Mouse (Mus musculus) neural tube, embryonic 13.5 days (tissue): ENCODE data around the gene Ttc12. TPM values are rescaled to one million over a fixed set of nuclear protein-coding genes. Genes with fewer than 3 reads are reported as not detected.

Source experiments
- ATAC-seq: fragments of 200-750 bp; cut with Nextera tagmentation; 2 replicates; pipeline ENCODE4 v1.8.0; 2017; ENCODE audit warnings: low read depth, mild to moderate bottlenecking, moderate TSS enrichment, moderate library complexity
- H3K27ac ChIP-seq: fragments of 300-500 bp; sonication (generic); replicated peaks from 2 replicates; pipeline ENCODE4 v1.5.1; 2015; ENCODE audit warnings: moderate library complexity, mild to moderate bottlenecking, inconsistent platforms
- H3K27me3 ChIP-seq: fragments of 300-500 bp; sonication (generic); 2 replicates; pipeline ENCODE4 v1.6.1; 2015; ENCODE audit warnings: mild to moderate bottlenecking, inconsistent platforms
- H3K36me3 ChIP-seq: fragments of 300-500 bp; sonication (generic); 2 replicates; pipeline ENCODE4 v1.6.1; 2015; ENCODE audit warnings: mild to moderate bottlenecking, inconsistent platforms
- H3K4me1 ChIP-seq: fragments of 300-500 bp; sonication (generic); replicated peaks from 2 replicates; pipeline ENCODE4 v1.6.1; 2015; ENCODE audit warnings: inconsistent platforms
- H3K4me2 ChIP-seq: fragments of 300-500 bp; sonication (generic); 2 replicates; pipeline ENCODE4 v1.6.1; 2015; ENCODE audit warnings: inconsistent platforms, mild to moderate bottlenecking, moderate library complexity
- H3K4me3 ChIP-seq: fragments of 300-500 bp; sonication (generic); 2 replicates; pipeline ENCODE4 v1.5.1; 2015; ENCODE audit warnings: mild to moderate bottlenecking, inconsistent platforms
- H3K9ac ChIP-seq: fragments of 300-500 bp; sonication (generic); 2 replicates; pipeline ENCODE4 v1.6.1; 2015; ENCODE audit warnings: moderate library complexity, mild to moderate bottlenecking, inconsistent platforms
- H3K9me3 ChIP-seq: fragments of 300-500 bp; sonication (generic); 2 replicates; pipeline ENCODE4 v1.6.1; 2016; ENCODE audit warnings: inconsistent platforms
- WGBS: fragments of 180-500 bp; shearing (Covaris S2); methylation state at CpG from one replicate; pipeline ENCODE4 v1.1.7; 2015; 5-methylcytosine and 5-hydroxymethylcytosine counted together
- polyA plus RNA-seq: library from polyadenylated mRNA; unstranded; fragments of >200 nt; fragmentation: Nextera tagmentation; extraction: Ambion mirVana; gene quantifications from 2 replicates; pipeline ENCODE4 v1.2.1, GENCODE M21; 2015

Gene Ttc12
- polyA plus RNA-seq, 1 experiment from 2014 or later, result 1.5 TPM

- Histone ChIP-seq H3K27me3 (peaks cover 11% of the 10 kb centered on the region; the same call in 1 of the 2 replicates), H3K4me1 (peaks cover 33% of the 10 kb centered on the region), H3K27ac (no peak overlapping the region), H3K9me3 (no peaks in the 10 kb centered on the region), H3K9ac (no peak overlapping the region), H3K36me3 (no peaks in the 10 kb centered on the region), H3K4me2 (no peak overlapping the region), H3K4me3 (no peak overlapping the region)
- no peak for ATAC-seq
- WGBS, result 80% methylated on average over 7 of the region's 7 CpGs
Observed at GRCm38 (mm10) chr9:49488258-49488657, 2.2 kb upstream of the Ttc12 start.

GRCm38 (mm10) chr9:49487657-49487943 lies 1.6 kb upstream of the Ttc12 start:
- Histone ChIP-seq H3K27ac (no peak overlapping the region), H3K27me3 (peaks cover 10% of the 10 kb centered on the region; the same call in 1 of the 2 replicates), H3K36me3 (no peaks in the 10 kb centered on the region), H3K4me2 (no peak overlapping the region), H3K9ac (no peak overlapping the region), H3K4me3 (no peak overlapping the region), H3K4me1 (peaks cover 35% of the 10 kb centered on the region), H3K9me3 (no peaks in the 10 kb centered on the region)
- no peak for ATAC-seq
- WGBS, result 88% methylated on average over 6 of the region's 6 CpGs

- H3K4me2 ChIP-seq, result peak overlapping the region; percentile 73; the same call in 1 of the 2 replicates
- peaks cover 35% of the 10 kb centered on the region for H3K4me1 ChIP-seq
- H3K27ac ChIP-seq, result no peak overlapping the region
- H3K9me3 ChIP-seq, result no peaks in the 10 kb centered on the region
- 76% methylated on average over 9 of the region's 9 CpGs for WGBS
- no peaks in the 10 kb centered on the region for H3K36me3 ChIP-seq
- peaks cover 4% of the 10 kb centered on the region; the same call in 1 of the 2 replicates for H3K27me3 ChIP-seq
- no peak overlapping the region for H3K9ac ChIP-seq
- no peak for ATAC-seq
- H3K4me3 ChIP-seq, result no peak overlapping the region
Observed at GRCm38 (mm10) chr9:49486805-49487656, 1.0 kb upstream of the Ttc12 start.

- no peaks in the 10 kb centered on the region for H3K36me3 ChIP-seq
- H3K27ac ChIP-seq, result no peak overlapping the region
- peak overlapping the region; percentile 48 for H3K4me3 ChIP-seq
- H3K4me1 ChIP-seq, result peaks cover 35% of the 10 kb centered on the region
- peak overlapping the region; percentile 62 for H3K9ac ChIP-seq
- H3K4me2 ChIP-seq, result peak overlapping the region; percentile 73
- H3K27me3 ChIP-seq, result 0 out of 2 replicates have a peak, but pooled peaks cover 4% of the 10 kb centered on the region
- peak; percentile 45; the same call in 1 of the 2 replicates for ATAC-seq
- WGBS, result 4% methylated on average over 21 of the region's 21 CpGs
- no peaks in the 10 kb centered on the region for H3K9me3 ChIP-seq
Observed at GRCm38 (mm10) chr9:49485250-49485891, 654 bp downstream of the Ttc12 start.

GRCm38 (mm10) chr9:49483316-49483715 lies 2.7 kb downstream of the Ttc12 start:
- Histone ChIP-seq H3K27ac (no peak overlapping the region), H3K27me3 (0 out of 2 replicates have a peak, but pooled peaks cover 4% of the 10 kb centered on the region), H3K9ac (no peak overlapping the region), H3K4me2 (0 out of 2 replicates have a peak overlapping the region, but pooled peaks have one; percentile 11), H3K4me3 (no peak overlapping the region), H3K36me3 (no peaks in the 10 kb centered on the region), H3K9me3 (no peaks in the 10 kb centered on the region), H3K4me1 (peaks cover 31% of the 10 kb centered on the region)
- WGBS, result 38% methylated on average over 10 of the region's 10 CpGs
- no peak for ATAC-seq

GRCm38 (mm10) chr9:49472126-49472525 lies 13.9 kb downstream of the Ttc12 start:
- WGBS, result 70% methylated on average over 11 of the region's 11 CpGs
- no peak for ATAC-seq
- no peaks in the 10 kb centered on the region for H3K27me3 ChIP-seq
- H3K9ac ChIP-seq, result no peak overlapping the region
- H3K4me1 ChIP-seq, result no peaks in the 10 kb centered on the region
- H3K9me3 ChIP-seq, result no peaks in the 10 kb centered on the region
- no peak overlapping the region for H3K4me3 ChIP-seq
- no peak overlapping the region for H3K4me2 ChIP-seq
- H3K36me3 ChIP-seq, result no peaks in the 10 kb centered on the region
- H3K27ac ChIP-seq, result no peak overlapping the region

- Histone ChIP-seq H3K9ac (no peak overlapping the region), H3K27ac (no peak overlapping the region), H3K36me3 (no peaks in the 10 kb centered on the region), H3K9me3 (no peaks in the 10 kb centered on the region), H3K4me3 (no peak overlapping the region), H3K27me3 (no peaks in the 10 kb centered on the region), H3K4me1 (no peaks in the 10 kb centered on the region), H3K4me2 (no peak overlapping the region)
- 81% methylated on average over 6 of the region's 6 CpGs for WGBS
- ATAC-seq, result no peak
Observed at GRCm38 (mm10) chr9:49470946-49471345, 15.1 kb downstream of the Ttc12 start.

GRCm38 (mm10) chr9:49470006-49470405 lies 16.0 kb downstream of the Ttc12 start:
- H3K9ac ChIP-seq, result no peak overlapping the region
- H3K4me3 ChIP-seq, result no peak overlapping the region
- 95% methylated on average over 19 of the region's 19 CpGs for WGBS
- H3K4me1 ChIP-seq, result no peaks in the 10 kb centered on the region
- H3K27ac ChIP-seq, result no peak overlapping the region
- no peak overlapping the region for H3K4me2 ChIP-seq
- no peaks in the 10 kb centered on the region for H3K36me3 ChIP-seq
- H3K27me3 ChIP-seq, result no peaks in the 10 kb centered on the region
- ATAC-seq, result no peak
- no peaks in the 10 kb centered on the region for H3K9me3 ChIP-seq

GRCm38 (mm10) chr9:49456136-49456535 lies 29.9 kb downstream of the Ttc12 start:
- Histone ChIP-seq H3K4me3 (no peak overlapping the region), H3K27ac (no peak overlapping the region), H3K9ac (no peak overlapping the region), H3K36me3 (no peaks in the 10 kb centered on the region), H3K4me1 (no peaks in the 10 kb centered on the region), H3K4me2 (no peak overlapping the region), H3K27me3 (no peaks in the 10 kb centered on the region), H3K9me3 (no peaks in the 10 kb centered on the region; the same call in 1 of the 2 replicates)
- ATAC-seq, result no peak
- 93% methylated on average over 3 of the region's 3 CpGs for WGBS

- Histone ChIP-seq H3K4me1 (no peaks in the 10 kb centered on the region), H3K36me3 (no peaks in the 10 kb centered on the region), H3K9ac (no peak overlapping the region), H3K4me3 (no peak overlapping the region), H3K27me3 (no peaks in the 10 kb centered on the region), H3K27ac (no peak overlapping the region), H3K9me3 (no peaks in the 10 kb centered on the region; the same call in 1 of the 2 replicates), H3K4me2 (no peak overlapping the region)
- ATAC-seq, result no peak
- WGBS, result 90% methylated on average over 1 of the region's 1 CpGs
Observed at GRCm38 (mm10) chr9:49452396-49452795, 33.6 kb downstream of the Ttc12 start.

- Histone ChIP-seq H3K36me3 (no peaks in the 10 kb centered on the region), H3K4me3 (no peak overlapping the region), H3K4me1 (no peaks in the 10 kb centered on the region), H3K9me3 (no peaks in the 10 kb centered on the region; the same call in 1 of the 2 replicates), H3K4me2 (no peak overlapping the region), H3K9ac (no peak overlapping the region), H3K27ac (no peak overlapping the region), H3K27me3 (no peaks in the 10 kb centered on the region)
- ATAC-seq, result no peak
- WGBS, result 84% methylated on average over 3 of the region's 3 CpGs
Observed at GRCm38 (mm10) chr9:49450491-49450890, 35.5 kb downstream of the Ttc12 start.

- Histone ChIP-seq H3K9ac (no peak overlapping the region), H3K4me1 (no peaks in the 10 kb centered on the region), H3K9me3 (no peaks in the 10 kb centered on the region), H3K27ac (no peak overlapping the region), H3K4me3 (no peak overlapping the region), H3K27me3 (no peaks in the 10 kb centered on the region), H3K36me3 (no peaks in the 10 kb centered on the region), H3K4me2 (no peak overlapping the region)
- no peak for ATAC-seq
- 73% methylated on average over 3 of the region's 3 CpGs for WGBS
Observed at GRCm38 (mm10) chr9:49442621-49443020, 43.4 kb downstream of the Ttc12 start.
